Mouse (Mus musculus) c-Kit-positive CD71-negative TER-119-negative erythroid progenitor cells, embryonic 14.5 days (primary cell): ENCODE data around the gene Srek1.

Experiments used
- DNase-seq: peaks from one replicate; pipeline ENCODE4 v3.0.0-alpha.2; 2013; ENCODE audit warnings: low read depth

Gene Srek1

GRCm38 (mm10) chr13:103726872-103727271 lies 47.5 kb downstream of the Srek1 start:
- no peak for DNase-seq

GRCm38 (mm10) chr13:103711406-103712025 lies 62.9 kb downstream of the Srek1 start:
- no peak for DNase-seq

- peak; percentile 26 for DNase-seq
Observed at GRCm38 (mm10) chr13:103710359-103710781, 64.0 kb downstream of the Srek1 start.

GRCm38 (mm10) chr13:103705436-103705978 lies 68.9 kb downstream of the Srek1 start:
- no peak for DNase-seq

- DNase-seq: no peak
Observed at GRCm38 (mm10) chr13:103703833-103704232, 70.6 kb downstream of the Srek1 start.

GRCm38 (mm10) chr13:103703386-103703785 lies 71.0 kb downstream of the Srek1 start:
- DNase-seq: peak; percentile 75

- no peak for DNase-seq
Observed at GRCm38 (mm10) chr13:103702266-103702665, 72.1 kb downstream of the Srek1 start.

GRCm38 (mm10) chr13:103700752-103701151 lies 73.7 kb downstream of the Srek1 start:
- no peak for DNase-seq

GRCm38 (mm10) chr13:103697993-103698392 lies 76.4 kb downstream of the Srek1 start:
- DNase-seq: no peak

GRCm38 (mm10) chr13:103696164-103696563 lies 78.2 kb downstream of the Srek1 start:
- DNase-seq: no peak

GRCm38 (mm10) chr13:103695456-103695855 lies 79.0 kb downstream of the Srek1 start:
- DNase-seq: no peak
